Mouse (Mus musculus) cortical plate, adult 2 months (tissue): ENCODE results near the gene E330014E10Rik.
"Not testable (repeated sequence)": the region's sequence is repeated elsewhere in the genome, so short reads cannot be mapped to it uniquely, and the experiment has no call there.

Experiments
- CTCF ChIP-seq: fragments of 200-500 bp; IDR thresholded peaks from 2 replicates; pipeline ENCODE4 v1.5.1; 2011; ENCODE audit warnings: mild to moderate bottlenecking, control low read depth, low read length; ENCODE audit not compliant: insufficient read depth; ENCODE audit errors: extremely low read depth
- POLR2A ChIP-seq: fragments of 200-500 bp; IDR thresholded peaks from 2 replicates; pipeline ENCODE4 v1.6.1; 2011; ENCODE audit warnings: mild to moderate bottlenecking, low read length, control low read depth; ENCODE audit not compliant: insufficient read depth; ENCODE audit errors: extremely low read depth

DNA sequence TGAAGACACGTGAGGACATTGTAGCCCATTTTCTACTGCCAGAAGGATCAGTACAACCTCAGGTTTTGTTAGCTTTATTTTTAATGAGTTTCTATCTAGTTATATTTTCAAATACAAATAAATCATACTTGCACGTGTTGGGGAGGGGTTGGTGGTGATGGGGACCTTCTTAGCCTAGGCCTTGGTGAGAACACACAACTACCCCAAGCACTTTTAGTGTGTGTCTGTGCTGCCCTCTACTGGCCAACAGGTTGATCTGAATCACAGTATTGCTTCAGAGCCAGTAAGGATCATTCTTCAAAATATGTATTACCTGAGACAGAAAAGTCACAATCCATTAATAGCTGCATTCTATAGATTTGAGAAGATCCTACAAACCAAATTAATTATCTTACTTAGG is 35.1 kb downstream of the E330014E10Rik start:
- not testable (repeated sequence) for TF ChIP-seq POLR2A, CTCF
